Mouse (Mus musculus) liver, embryonic 14.5 days (tissue): ENCODE measurements around the gene Clec4a4. TPM values are rescaled to one million over a fixed set of nuclear protein-coding genes. Genes with fewer than 3 reads are reported as not detected.

ENCODE experiments used
- ATAC-seq: fragments of 200-750 bp; cut with Nextera tagmentation; 2 replicates; pipeline ENCODE4 v1.8.0; 2017; ENCODE audit warnings: moderate number of reproducible peaks, mild to moderate bottlenecking, moderate library complexity; ENCODE audit not compliant: insufficient read depth
- DNase-seq, 3 experiments: peaks; one replicate each; pipeline ENCODE4 v3.0.0-alpha.2; 2012 to 2013; ENCODE audit warnings: low read depth in 3 of 3, low spot score in 3 of 3
- H3K27ac ChIP-seq: fragments of 300-500 bp; sonication (generic); 2 replicates; pipeline ENCODE4 v1.5.1; 2014; ENCODE audit warnings: moderate library complexity, mild to moderate bottlenecking, control low read depth, inconsistent platforms
- H3K27me3 ChIP-seq: fragments of 300-500 bp; sonication (generic); 2 replicates; pipeline ENCODE4 v1.6.1; 2014; ENCODE audit warnings: mild to moderate bottlenecking, low read length, moderate library complexity; ENCODE audit not compliant: control insufficient read depth, insufficient read depth
- H3K36me3 ChIP-seq: fragments of 300-500 bp; sonication (generic); replicated peaks from 2 replicates; pipeline ENCODE4 v1.6.1; 2014; ENCODE audit warnings: low read depth; ENCODE audit not compliant: control insufficient read depth, insufficient read depth
- H3K4me1 ChIP-seq, 2 experiments: fragments of 200-500 bp in 1 of 2; fragments of 300-500 bp in 1 of 2; sonication (generic) in 1 of 2; replicated peaks; 2 replicates each; pipeline ENCODE4 v1.6.1; 2012 to 2014; ENCODE audit warnings: antibody characterized with exemption in 1 of 2, inconsistent platforms in 1 of 2, low read length in 1 of 2; ENCODE audit not compliant: control insufficient read depth in 2 of 2, insufficient read depth in 2 of 2
- H3K4me2 ChIP-seq: fragments of 300-500 bp; sonication (generic); 2 replicates; pipeline ENCODE4 v1.6.1; 2014; ENCODE audit warnings: low read depth, mild to moderate bottlenecking, control low read depth, moderate library complexity
- H3K4me3 ChIP-seq, 2 experiments: fragments of 200-500 bp in 1 of 2; fragments of 300-500 bp in 1 of 2; sonication (generic) in 1 of 2; 2 replicates each; pipeline ENCODE4 v1.5.1; 2012 to 2014; ENCODE audit warnings: low read depth in 2 of 2, low read length in 2 of 2, mild to moderate bottlenecking in 2 of 2, control low read depth in 1 of 2, inconsistent platforms in 1 of 2, moderate library complexity in 1 of 2; ENCODE audit not compliant: insufficient read depth in 1 of 2
- H3K9ac ChIP-seq: fragments of 300-500 bp; sonication (generic); replicated peaks from 2 replicates; pipeline ENCODE4 v1.6.1; 2014; ENCODE audit warnings: mild to moderate bottlenecking, control low read depth, moderate library complexity
- H3K9me3 ChIP-seq: fragments of 300-500 bp; sonication (generic); 2 replicates; pipeline ENCODE4 v1.6.1; 2016; ENCODE audit warnings: low read length, mixed read lengths; ENCODE audit not compliant: control insufficient read depth
- CTCF ChIP-seq: IDR thresholded peaks from 2 replicates; pipeline ENCODE4 v1.5.1; 2016; ENCODE audit warnings: antibody characterized with exemption, low read depth, control low read depth
- EP300 ChIP-seq: IDR thresholded peaks from 2 replicates; pipeline ENCODE4 v1.6.1; 2016; ENCODE audit warnings: antibody characterized with exemption, low read depth
- WGBS: fragments of 180-500 bp; shearing (Covaris S2); extraction: QIAGEN DNeasy Blood & Tissue Kit; methylation state at CpG from one replicate; pipeline ENCODE4 v1.1.7; 2014; ENCODE audit not compliant: insufficient replicate concordance; 5-methylcytosine and 5-hydroxymethylcytosine counted together
- polyA plus RNA-seq, 2 experiments: library from polyadenylated mRNA; depleted of rRNA in 1 of 2; stranded (reverse) in 1 of 2; unstranded in 1 of 2; fragments of >200 nt; fragmentation: Nextera tagmentation in 1 of 2; extraction: Ambion mirVana in 1 of 2; gene quantifications; 2 replicates each; pipeline versions ENCODE4 v1.2.1 to v1.2.3; 2012 to 2014

The Clec4a4 gene
- polyA plus RNA-seq, 2 experiments: 0.14 TPM; not detected in 1

- TF ChIP-seq EP300 (no peak), CTCF (peak; percentile 38; the same call in 1 of the 2 replicates)
- no peak for ATAC-seq
- H3K4me2 ChIP-seq: no peak overlapping the region
- H3K36me3 ChIP-seq: no peaks in the 10 kb centered on the region
- 35% methylated on average over 1 of the region's 1 CpGs for WGBS
- H3K4me1 ChIP-seq: no peaks in the 10 kb centered on the region
- H3K9me3 ChIP-seq: no peaks in the 10 kb centered on the region
- H3K27ac ChIP-seq: no peak overlapping the region
- no peak for DNase-seq
- no peak overlapping the region for H3K4me3 ChIP-seq
- no peak overlapping the region for H3K9ac ChIP-seq
- H3K27me3 ChIP-seq: no peaks in the 10 kb centered on the region
Measured at GRCm38 (mm10) chr6:123005591-123005990, 15.4 kb downstream of the Clec4a4 start.

GRCm38 (mm10) chr6:123049742-123050372 lies 59.7 kb downstream of the Clec4a4 start, which contains the start of gene Clec4b1:
Gene Clec4b1 (plus strand): TSS chr6:123049962.
- H3K4me1 ChIP-seq: no peaks in the 10 kb centered on the region
- H3K36me3 ChIP-seq: no peaks in the 10 kb centered on the region
- 61% methylated on average over 2 of the region's 2 CpGs for WGBS
- no peak for DNase-seq
- no peaks in the 10 kb centered on the region for H3K27me3 ChIP-seq
- H3K4me3 ChIP-seq: no peak within 1 kb of the TSS
- H3K9me3 ChIP-seq: no peaks in the 10 kb centered on the region
- H3K4me2 ChIP-seq: no peak within 1 kb of the TSS
- ATAC-seq: no peak
- no peak for TF ChIP-seq CTCF
- TF ChIP-seq EP300: no peak
- no peak within 1 kb of the TSS for H3K9ac ChIP-seq
- no peak within 1 kb of the TSS for H3K27ac ChIP-seq

Other genes starting within 250 kb of the Clec4a4 start
- gene Slc2a3, start 188.7 kb upstream of the Clec4a4 start, polyA plus RNA-seq (2012; rRNA removed): 8.7 and 9.6 TPM in 2 replicates
- gene Slc2a3, start 188.7 kb upstream of the Clec4a4 start, polyA plus RNA-seq (2014; fragmentation: Nextera tagmentation; extraction: Ambion mirVana): 13.9 and 16.0 TPM in 2 replicates
- 1.3 TPM in 2 replicates for gene Foxj2, start 170.5 kb upstream of the Clec4a4 start, polyA plus RNA-seq (2012; rRNA removed)
- 1.1 and 1.3 TPM in 2 replicates for gene Foxj2, start 170.5 kb upstream of the Clec4a4 start, polyA plus RNA-seq (2014; fragmentation: Nextera tagmentation; extraction: Ambion mirVana)
- 0.55 and 0.57 TPM in 2 replicates for gene C3ar1, start 134.2 kb upstream of the Clec4a4 start, polyA plus RNA-seq (2012; rRNA removed)
- gene C3ar1, start 134.2 kb upstream of the Clec4a4 start, polyA plus RNA-seq (2014; fragmentation: Nextera tagmentation; extraction: Ambion mirVana): 0.59 and 0.66 TPM in 2 replicates
- 13.6 and 13.8 TPM in 2 replicates for gene Necap1, start 115.9 kb upstream of the Clec4a4 start, polyA plus RNA-seq (2012; rRNA removed)
- 17.9 and 20.1 TPM in 2 replicates for gene Necap1, start 115.9 kb upstream of the Clec4a4 start, polyA plus RNA-seq (2014; fragmentation: Nextera tagmentation; extraction: Ambion mirVana)
- gene Clec4a1, start 68.5 kb upstream of the Clec4a4 start, polyA plus RNA-seq (2012; rRNA removed): 1.8 and 3.0 TPM in 2 replicates
- 4.1 and 5.9 TPM in 2 replicates for gene Clec4a1, start 68.5 kb upstream of the Clec4a4 start, polyA plus RNA-seq (2014; fragmentation: Nextera tagmentation; extraction: Ambion mirVana)
- gene Clec4a3, start 37.9 kb upstream of the Clec4a4 start, polyA plus RNA-seq (2012; rRNA removed): 0.92 and 1.3 TPM in 2 replicates
- gene Clec4a3, start 37.9 kb upstream of the Clec4a4 start, polyA plus RNA-seq (2014; fragmentation: Nextera tagmentation; extraction: Ambion mirVana): 4.8 and 5.1 TPM in 2 replicates
- 0.06 TPM in 2 replicates for gene Clec4b1, start 59.6 kb downstream of the Clec4a4 start, polyA plus RNA-seq (2012; rRNA removed)
- not detected in 2 replicates for gene Clec4b1, start 59.6 kb downstream of the Clec4a4 start, polyA plus RNA-seq (2014; fragmentation: Nextera tagmentation; extraction: Ambion mirVana)
- 1.7 and 3.1 TPM in 2 replicates for gene Clec4a2, start 116.1 kb downstream of the Clec4a4 start, polyA plus RNA-seq (2012; rRNA removed)
- gene Clec4a2, start 116.1 kb downstream of the Clec4a4 start, polyA plus RNA-seq (2014; fragmentation: Nextera tagmentation; extraction: Ambion mirVana): 6.5 and 9.9 TPM in 2 replicates
- gene Clec4b2, start 182.5 kb downstream of the Clec4a4 start, polyA plus RNA-seq (2012; rRNA removed): 0.04 and 0.08 TPM in 2 replicates
- gene Clec4b2, start 182.5 kb downstream of the Clec4a4 start, polyA plus RNA-seq (2014; fragmentation: Nextera tagmentation; extraction: Ambion mirVana): 0.11 TPM in 1 of 2 replicates, not detected in the other
- 4.2 and 6.0 TPM in 2 replicates for gene Clec4n, start 239.5 kb downstream of the Clec4a4 start, polyA plus RNA-seq (2012; rRNA removed)
- 12.0 and 14.2 TPM in 2 replicates for gene Clec4n, start 239.5 kb downstream of the Clec4a4 start, polyA plus RNA-seq (2014; fragmentation: Nextera tagmentation; extraction: Ambion mirVana)